Mouse (Mus musculus): ENCODE results near the gene Cpt1c. TPM values are rescaled to one million over a fixed set of nuclear protein-coding genes. Genes with fewer than 3 reads are reported as not detected.
A peak's percentile ranks its signal among the peaks of the same experiment; 100 is the strongest.
"Not testable (repeated sequence)": the region's sequence is repeated elsewhere in the genome, so short reads cannot be mapped to it uniquely, and the experiment has no call there.

Cpt1c gene
- polyA plus RNA-seq (2012; rRNA removed), result 102 and 135 TPM in 2 replicates

GRCm38 (mm10) chr7:44974383-44975116 lies at the start of gene Cpt1c:
Gene Cpt1c, minus strand, starts transcription at chr7:44974851.
- TF ChIP-seq POLR2A (IDR thresholded peaks at IDR 0.05; ENCODE audit: borderline replicate concordance, extremely low read depth, insufficient read depth, insufficient read length, poor library complexity, severe bottlenecking) (peak; percentile 67; the same call in 1 of the 2 replicates), CTCF (IDR thresholded peaks at IDR 0.05; ENCODE audit: borderline replicate concordance, extremely low read depth, insufficient read depth, insufficient read length) (no peak)
- peak; percentile 97 for DNase-seq (ENCODE audit: low read depth)

- DNase-seq (ENCODE audit: low read depth), result not testable (repeated sequence)
Measured at GRCm38 (mm10) chr7:45023711-45024110, 49.1 kb upstream of the Cpt1c start.

DNA sequence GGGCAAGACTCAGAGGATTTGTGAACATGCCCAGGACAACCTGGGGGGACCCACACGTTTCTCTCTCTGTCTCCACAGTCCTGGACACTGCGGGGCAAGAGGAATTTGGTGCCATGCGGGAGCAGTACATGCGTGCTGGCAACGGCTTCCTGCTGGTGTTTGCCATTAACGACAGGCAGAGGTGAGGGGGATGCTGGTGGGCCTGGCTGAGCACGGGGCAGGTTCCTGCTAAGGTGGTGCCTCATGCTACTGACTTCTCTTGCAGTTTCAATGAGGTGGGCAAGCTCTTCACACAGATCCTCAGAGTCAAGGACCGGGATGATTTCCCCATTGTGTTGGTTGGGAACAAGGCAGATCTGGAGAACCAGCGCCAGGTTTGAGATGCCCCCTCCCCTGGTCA lies 45.6 kb upstream of the Cpt1c start:
- no peak for DNase-seq (ENCODE audit: low read depth)
- TF ChIP-seq POLR2A (IDR thresholded peaks at IDR 0.05; ENCODE audit: borderline replicate concordance, extremely low read depth, insufficient read depth, insufficient read length, poor library complexity, severe bottlenecking), result no peak
- TF ChIP-seq CTCF (IDR thresholded peaks at IDR 0.05; ENCODE audit: borderline replicate concordance, extremely low read depth, insufficient read depth, insufficient read length), result no peak

- DNase-seq (ENCODE audit: low read depth), result peak; percentile 37
- TF ChIP-seq CTCF (IDR thresholded peaks at IDR 0.05; ENCODE audit: borderline replicate concordance, extremely low read depth, insufficient read depth, insufficient read length) (no peak), POLR2A (IDR thresholded peaks at IDR 0.05; ENCODE audit: borderline replicate concordance, extremely low read depth, insufficient read depth, insufficient read length, poor library complexity, severe bottlenecking) (no peak)
Measured at GRCm38 (mm10) chr7:45019031-45019571, 44.5 kb upstream of the Cpt1c start.

DNA sequence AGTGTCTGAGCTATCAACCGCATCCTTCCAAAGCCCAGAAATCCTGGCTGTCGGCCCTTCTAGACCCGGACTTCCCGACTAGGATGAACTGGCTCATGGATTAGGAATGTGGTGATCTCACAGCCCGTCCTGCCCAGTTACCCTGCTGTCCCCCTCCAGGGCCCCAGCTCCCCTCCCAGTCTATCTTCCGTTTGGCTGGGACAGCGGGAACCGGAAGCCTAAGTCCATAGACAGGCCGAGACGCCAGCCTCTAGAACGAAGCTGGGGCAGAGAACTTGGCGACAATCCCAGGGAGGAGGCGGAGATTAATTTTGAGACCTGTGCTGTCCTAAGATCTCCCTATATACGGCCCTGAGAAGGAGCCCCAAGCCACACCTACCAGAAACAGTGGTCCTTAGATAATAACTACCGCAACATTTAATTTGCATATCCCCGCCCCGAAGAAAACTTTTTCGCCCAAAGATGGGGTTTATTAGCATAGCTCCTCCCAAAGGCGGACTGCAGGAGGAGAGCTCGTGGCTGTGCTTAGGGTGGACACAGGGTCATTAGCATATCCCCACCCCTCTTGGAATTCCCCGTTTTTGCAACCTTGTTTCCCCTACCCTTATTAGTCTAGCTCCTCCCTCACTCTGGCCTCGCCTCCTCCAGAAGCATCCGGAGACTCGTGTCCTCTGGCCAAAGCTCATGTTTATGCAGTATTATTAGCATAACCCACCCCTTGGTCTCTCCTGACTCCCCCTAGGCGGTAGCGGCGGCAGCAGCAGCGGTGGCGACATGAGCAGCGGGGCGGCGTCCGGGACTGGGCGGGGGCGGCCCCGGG lies 42.8 kb upstream of the Cpt1c start, which contains the start of gene Rras:
Gene Rras (plus strand): TSS at position 720 of the 820 bp plus-strand sequence.
- DNase-seq (ENCODE audit: low read depth), result peak; percentile 97
- TF ChIP-seq POLR2A (IDR thresholded peaks at IDR 0.05; ENCODE audit: borderline replicate concordance, extremely low read depth, insufficient read depth, insufficient read length, poor library complexity, severe bottlenecking) (no peak), CTCF (IDR thresholded peaks at IDR 0.05; ENCODE audit: borderline replicate concordance, extremely low read depth, insufficient read depth, insufficient read length) (no peak)

- no peak for DNase-seq (ENCODE audit: low read depth)
- TF ChIP-seq CTCF (IDR thresholded peaks at IDR 0.05; ENCODE audit: borderline replicate concordance, extremely low read depth, insufficient read depth, insufficient read length) (no peak), POLR2A (IDR thresholded peaks at IDR 0.05; ENCODE audit: borderline replicate concordance, extremely low read depth, insufficient read depth, insufficient read length, poor library complexity, severe bottlenecking) (no peak)
Measured at GRCm38 (mm10) chr7:45016761-45017160, 42.1 kb upstream of the Cpt1c start.

DNA sequence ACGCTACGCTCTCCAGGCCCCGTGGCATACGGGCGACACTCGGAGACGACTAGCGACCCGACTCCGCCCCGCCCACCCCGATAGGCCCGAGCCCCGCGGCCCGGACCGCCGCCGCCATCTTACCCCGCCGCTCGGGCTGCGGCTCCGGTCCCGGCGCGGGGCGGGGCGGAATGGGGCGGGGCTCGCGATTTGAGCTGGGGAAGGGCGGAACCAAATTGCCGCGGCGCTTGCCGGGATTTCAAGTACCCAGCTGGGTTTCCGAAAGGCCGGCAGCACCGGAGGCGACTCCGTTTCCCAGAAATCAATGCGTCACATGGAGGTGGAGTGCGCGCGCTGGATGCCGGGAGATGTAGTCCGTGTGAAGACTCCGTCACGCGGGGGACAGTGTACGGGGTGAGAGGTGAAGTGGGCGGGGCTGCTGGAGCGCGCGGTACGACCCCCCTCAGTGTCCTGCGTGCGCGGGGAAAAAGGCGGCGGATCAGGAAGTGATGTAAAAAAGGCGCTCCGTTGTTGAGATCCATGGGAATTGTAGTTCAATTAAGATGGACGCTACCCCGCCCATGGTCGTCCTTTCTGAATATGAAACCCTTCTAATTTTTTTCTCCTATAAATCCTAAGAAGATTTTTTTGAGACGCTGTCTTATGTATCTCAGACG lies 41.4 kb upstream of the Cpt1c start, which contains the start of gene Scaf1:
Gene Scaf1 (minus strand): TSS at position 407 of the 656 bp plus-strand sequence.
- DNase-seq (ENCODE audit: low read depth), result peak; percentile 100
- TF ChIP-seq POLR2A (IDR thresholded peaks at IDR 0.05; ENCODE audit: borderline replicate concordance, extremely low read depth, insufficient read depth, insufficient read length, poor library complexity, severe bottlenecking) (peak; percentile 66), CTCF (IDR thresholded peaks at IDR 0.05; ENCODE audit: borderline replicate concordance, extremely low read depth, insufficient read depth, insufficient read length) (no peak)

DNA sequence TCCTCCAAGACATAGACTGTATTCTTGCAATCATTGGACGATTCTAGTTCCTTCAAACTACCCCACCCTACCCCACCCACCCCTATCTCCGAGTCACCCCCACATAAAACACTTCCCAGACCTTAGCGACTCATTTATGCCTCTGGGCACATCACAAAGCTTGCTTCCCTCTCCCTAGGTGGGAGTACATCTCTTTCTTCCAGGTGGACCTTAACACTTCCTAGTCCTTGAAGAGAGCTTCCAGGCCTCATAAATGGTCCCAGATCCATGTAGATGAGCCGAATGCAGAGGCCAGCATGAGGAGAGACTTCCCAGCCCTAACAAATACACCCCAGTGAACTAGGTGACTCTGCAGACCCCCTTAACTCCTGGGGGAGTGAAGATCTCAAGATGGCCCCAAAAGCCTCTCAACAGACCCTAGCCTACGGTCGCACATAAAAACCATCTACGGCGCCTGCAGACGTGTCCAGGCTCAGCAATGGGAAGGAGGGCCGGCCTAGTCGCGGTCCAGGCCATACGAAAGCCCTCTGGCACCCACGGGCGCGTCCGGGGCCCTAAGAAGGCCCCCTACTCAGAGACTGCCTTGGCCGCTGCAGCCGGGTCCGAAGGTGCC lies 40.8 kb upstream of the Cpt1c start:
- no peak for TF ChIP-seq CTCF (IDR thresholded peaks at IDR 0.05; ENCODE audit: borderline replicate concordance, extremely low read depth, insufficient read depth, insufficient read length)
- no peak for TF ChIP-seq POLR2A (IDR thresholded peaks at IDR 0.05; ENCODE audit: borderline replicate concordance, extremely low read depth, insufficient read depth, insufficient read length, poor library complexity, severe bottlenecking)
- no peak for DNase-seq (ENCODE audit: low read depth)

- no peak for DNase-seq (ENCODE audit: low read depth)
Measured at GRCm38 (mm10) chr7:45014096-45014451, 39.4 kb upstream of the Cpt1c start.

DNA sequence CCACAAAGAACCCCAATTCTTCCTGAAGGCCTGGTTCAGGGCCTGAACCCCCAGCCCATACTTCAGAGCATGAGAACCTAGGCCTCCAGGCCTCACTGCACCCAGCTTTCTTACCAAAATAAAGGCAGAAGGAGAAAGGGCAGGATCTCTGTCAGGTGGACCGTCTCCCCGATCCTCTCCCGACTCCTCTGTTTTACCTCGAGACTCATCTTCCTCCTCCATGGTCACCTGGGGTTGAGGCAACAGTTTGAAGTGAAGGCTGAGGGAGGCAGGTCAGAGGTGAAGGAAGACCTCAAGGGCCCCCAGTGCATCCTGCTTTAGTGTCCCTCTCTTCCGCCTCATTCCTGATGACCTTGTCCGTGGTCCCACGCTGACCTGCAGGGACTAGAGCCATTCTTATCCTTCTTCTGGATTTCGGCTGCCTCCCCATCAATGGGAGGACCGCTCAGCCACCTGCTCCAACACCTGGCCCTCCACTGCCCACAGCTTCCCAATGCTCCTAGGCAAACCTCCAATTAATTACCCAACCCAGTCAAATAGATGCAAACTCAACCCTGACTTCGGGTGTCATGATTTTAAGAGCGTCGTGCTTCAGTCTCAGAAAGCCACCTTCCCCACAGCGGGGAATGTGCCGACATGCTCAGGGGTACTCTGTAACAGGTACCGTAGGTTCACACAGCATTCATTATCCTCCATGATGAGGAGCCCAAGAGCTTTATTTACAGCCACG lies 38.9 kb upstream of the Cpt1c start:
- TF ChIP-seq POLR2A (IDR thresholded peaks at IDR 0.05; ENCODE audit: borderline replicate concordance, extremely low read depth, insufficient read depth, insufficient read length, poor library complexity, severe bottlenecking) (no peak), CTCF (IDR thresholded peaks at IDR 0.05; ENCODE audit: borderline replicate concordance, extremely low read depth, insufficient read depth, insufficient read length) (no peak)
- DNase-seq (ENCODE audit: low read depth), result no peak

More at GRCm38 (mm10) chr7:45014096-45014451, 39.4 kb upstream of the Cpt1c start:
- no peak for TF ChIP-seq POLR2A (IDR thresholded peaks at IDR 0.05; ENCODE audit: borderline replicate concordance, extremely low read depth, insufficient read depth, insufficient read length, poor library complexity, severe bottlenecking)
- TF ChIP-seq CTCF (IDR thresholded peaks at IDR 0.05; ENCODE audit: borderline replicate concordance, extremely low read depth, insufficient read depth, insufficient read length), result no peak
